Mouse (Mus musculus) heart, embryonic 13.5 days (tissue): ENCODE data around the gene Serpina1a. TPM values are rescaled to one million over a fixed set of nuclear protein-coding genes. Genes with fewer than 3 reads are reported as not detected.
"Not testable (repeated sequence)": the region's sequence is repeated elsewhere in the genome, so short reads cannot be mapped to it uniquely, and the experiment has no call there.

ENCODE experiments used
- ATAC-seq: fragments of 200-750 bp; cut with Nextera tagmentation; 2 replicates; pipeline ENCODE4 v1.8.0; 2017; ENCODE audit warnings: moderate TSS enrichment; ENCODE audit not compliant: insufficient number of reproducible peaks, low FRiP score, low TSS enrichment; ENCODE audit errors: extremely low read depth
- H3K27ac ChIP-seq: fragments of 300-500 bp; sonication (generic); replicated peaks from 2 replicates; pipeline ENCODE4 v1.5.1; 2015; ENCODE audit warnings: moderate library complexity, mild to moderate bottlenecking, inconsistent platforms
- H3K27me3 ChIP-seq: fragments of 300-500 bp; sonication (generic); replicated peaks from 2 replicates; pipeline ENCODE4 v1.6.1; 2015; ENCODE audit warnings: mild to moderate bottlenecking, inconsistent platforms
- H3K36me3 ChIP-seq: fragments of 300-500 bp; sonication (generic); 2 replicates; pipeline ENCODE4 v1.6.1; 2015; ENCODE audit warnings: mild to moderate bottlenecking, inconsistent platforms
- H3K4me1 ChIP-seq: fragments of 300-500 bp; sonication (generic); 2 replicates; pipeline ENCODE4 v1.6.1; 2015; ENCODE audit warnings: inconsistent platforms
- H3K4me2 ChIP-seq: fragments of 300-500 bp; sonication (generic); 2 replicates; pipeline ENCODE4 v1.6.1; 2015; ENCODE audit warnings: inconsistent platforms, mild to moderate bottlenecking, moderate library complexity
- H3K4me3 ChIP-seq: fragments of 300-500 bp; sonication (generic); 2 replicates; pipeline ENCODE4 v1.5.1; 2015; ENCODE audit warnings: moderate library complexity, mild to moderate bottlenecking, inconsistent platforms
- H3K9ac ChIP-seq: fragments of 300-500 bp; sonication (generic); 2 replicates; pipeline ENCODE4 v1.6.1; 2015; ENCODE audit warnings: inconsistent platforms, mild to moderate bottlenecking, moderate library complexity
- H3K9me3 ChIP-seq: fragments of 300-500 bp; sonication (generic); 2 replicates; pipeline ENCODE4 v1.6.1; 2016; ENCODE audit warnings: inconsistent platforms
- WGBS: fragments of 180-500 bp; shearing (Covaris S2); methylation state at CpG from one replicate; pipeline ENCODE4 v1.1.7; 2015; ENCODE audit warnings: mixed read lengths; 5-methylcytosine and 5-hydroxymethylcytosine counted together
- polyA plus RNA-seq: library from polyadenylated mRNA; unstranded; fragments of >200 nt; fragmentation: Nextera tagmentation; extraction: Ambion mirVana; gene quantifications from 2 replicates; pipeline ENCODE4 v1.2.1, GENCODE M21; 2015

Serpina1a gene
- 3.0 and 11.2 TPM in 2 replicates for polyA plus RNA-seq

DNA sequence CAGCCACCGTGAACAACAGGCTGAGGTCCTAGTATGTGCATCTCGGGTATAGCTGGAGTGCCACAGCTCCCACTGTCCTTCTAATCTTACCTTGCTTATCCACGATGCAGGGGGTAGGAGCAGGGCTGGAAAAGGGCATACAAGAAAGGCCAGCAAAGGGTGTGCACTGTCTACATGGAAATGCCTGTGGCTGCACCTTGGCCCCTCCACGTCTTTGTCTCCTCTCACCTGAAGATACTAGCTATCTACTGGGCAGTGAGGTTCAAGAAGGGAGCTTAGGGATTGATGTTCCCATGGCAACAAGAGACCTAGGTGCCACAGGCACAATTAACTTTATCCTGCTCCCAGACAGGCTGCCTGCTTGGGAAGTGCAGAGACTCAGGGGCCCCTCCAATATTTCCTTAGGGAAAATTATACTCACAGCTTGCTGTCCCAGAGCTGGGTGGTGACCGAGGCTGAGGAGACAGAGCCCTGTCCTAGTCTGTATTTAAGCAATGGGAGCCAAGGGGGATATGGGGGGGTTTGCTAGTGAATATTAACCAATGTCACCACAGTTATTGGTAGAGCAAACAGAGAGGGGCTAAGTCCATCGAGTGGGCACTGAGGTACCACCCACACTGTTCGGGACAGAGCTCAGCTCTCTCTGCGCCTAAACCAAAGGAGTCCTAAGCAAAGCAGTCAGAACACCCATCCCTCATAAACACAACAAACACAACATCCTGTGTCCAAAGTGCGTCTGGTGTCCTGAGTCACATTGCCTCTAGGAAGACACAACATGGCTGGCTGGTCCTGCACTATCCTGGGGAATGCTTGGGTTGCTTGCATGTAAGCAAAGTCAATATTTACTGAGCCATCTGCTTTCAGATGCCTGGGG, at the start of gene Serpina1a:
Gene Serpina1a (minus strand): TSS at position 462 of the 874 bp plus-strand sequence.
- not testable (repeated sequence) for ATAC-seq, H3K4me3 ChIP-seq, H3K4me2 ChIP-seq, H3K27me3 ChIP-seq, H3K9me3 ChIP-seq, H3K9ac ChIP-seq, H3K36me3 ChIP-seq, H3K4me1 ChIP-seq, H3K27ac ChIP-seq
- WGBS = 69% methylated on average over 9 of the region's 9 CpGs

DNA sequence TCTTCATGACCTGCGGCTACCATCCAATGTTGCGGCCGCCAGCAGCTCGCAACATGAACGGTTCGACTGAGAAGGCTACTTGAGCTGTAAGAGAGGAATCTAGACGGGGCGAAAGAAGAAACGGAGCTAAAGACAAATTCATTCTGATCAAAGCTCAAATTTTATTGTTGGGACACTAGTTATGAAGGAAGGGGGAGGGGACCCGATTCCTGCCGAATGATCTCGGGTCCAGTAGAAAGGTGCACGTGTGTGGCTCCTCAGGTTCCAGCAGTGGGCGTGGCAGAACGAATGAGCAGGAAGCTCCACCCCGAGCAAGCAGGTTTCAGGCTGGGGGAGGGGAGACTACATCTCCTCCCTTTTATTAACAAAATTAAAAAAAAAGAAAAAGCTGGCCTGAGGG, 45.8 kb upstream of the Serpina1a start:
- ATAC-seq, H3K4me3 ChIP-seq: not testable (repeated sequence)
- 87% methylated on average over 12 of the region's 16 CpGs for WGBS

DNA sequence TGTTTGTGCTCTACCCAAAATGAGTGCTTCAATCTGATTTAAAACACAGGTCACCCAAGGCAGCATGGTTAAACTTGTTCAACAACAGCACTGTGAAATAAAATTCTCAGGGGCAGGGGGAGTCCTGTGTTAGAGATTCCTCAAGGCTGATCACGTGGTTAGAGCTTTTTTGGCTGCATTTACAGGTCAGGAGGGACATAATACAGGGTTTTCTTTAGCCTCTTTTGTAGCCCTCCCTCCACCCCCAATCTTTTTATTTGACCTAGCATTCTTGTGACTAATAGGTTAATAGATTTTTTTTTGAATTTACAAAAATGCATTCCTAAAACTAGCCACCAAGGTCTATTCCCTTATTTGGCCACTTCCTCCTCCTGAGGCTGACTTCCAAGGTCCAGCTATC, 44.4 kb upstream of the Serpina1a start:
- not testable (repeated sequence) for H3K4me3 ChIP-seq, H3K27ac ChIP-seq, H3K36me3 ChIP-seq, H3K4me2 ChIP-seq, ATAC-seq, H3K9ac ChIP-seq, H3K4me1 ChIP-seq, H3K9me3 ChIP-seq, H3K27me3 ChIP-seq
- 19% methylated on average over 1 of the region's 1 CpGs for WGBS

More for the DNA sequence above, 45.8 kb upstream of the Serpina1a start:
- not testable (repeated sequence) for H3K9ac ChIP-seq, H3K27ac ChIP-seq, H3K9me3 ChIP-seq, H3K4me2 ChIP-seq, H3K36me3 ChIP-seq, H3K4me1 ChIP-seq, H3K27me3 ChIP-seq

DNA sequence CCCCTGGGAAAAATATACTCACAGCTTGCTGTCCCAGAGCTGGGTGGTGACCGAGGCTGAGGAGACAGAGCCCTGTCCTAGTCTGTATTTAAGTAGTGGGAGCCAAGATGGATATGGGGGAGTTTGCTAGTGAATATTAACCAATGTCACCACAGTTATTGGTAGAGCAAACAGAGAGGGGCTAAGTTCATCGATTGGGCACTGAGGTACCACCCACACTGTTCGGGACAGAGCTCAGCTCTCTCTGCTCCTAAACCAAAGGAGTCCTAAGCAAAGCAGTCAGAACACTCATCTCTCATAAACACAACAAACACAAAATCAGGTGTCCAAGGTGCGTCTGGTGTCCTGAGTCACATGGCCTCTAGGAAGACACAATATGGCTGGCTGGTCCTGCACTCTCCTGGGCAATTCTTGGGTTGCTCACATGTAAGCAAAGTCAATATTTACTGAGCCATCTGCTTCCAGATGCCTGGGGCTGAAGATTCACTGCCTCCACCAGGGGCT, 41.5 kb upstream of the Serpina1a start, which contains the start of gene Serpina1c:
Gene Serpina1c (minus strand): TSS at position 51 of the 504 bp plus-strand sequence.
- not testable (repeated sequence) for H3K27me3 ChIP-seq, H3K9me3 ChIP-seq, H3K4me1 ChIP-seq, ATAC-seq, H3K4me2 ChIP-seq, H3K9ac ChIP-seq, H3K27ac ChIP-seq, H3K36me3 ChIP-seq, H3K4me3 ChIP-seq
- 74% methylated on average over 4 of the region's 4 CpGs for WGBS

DNA sequence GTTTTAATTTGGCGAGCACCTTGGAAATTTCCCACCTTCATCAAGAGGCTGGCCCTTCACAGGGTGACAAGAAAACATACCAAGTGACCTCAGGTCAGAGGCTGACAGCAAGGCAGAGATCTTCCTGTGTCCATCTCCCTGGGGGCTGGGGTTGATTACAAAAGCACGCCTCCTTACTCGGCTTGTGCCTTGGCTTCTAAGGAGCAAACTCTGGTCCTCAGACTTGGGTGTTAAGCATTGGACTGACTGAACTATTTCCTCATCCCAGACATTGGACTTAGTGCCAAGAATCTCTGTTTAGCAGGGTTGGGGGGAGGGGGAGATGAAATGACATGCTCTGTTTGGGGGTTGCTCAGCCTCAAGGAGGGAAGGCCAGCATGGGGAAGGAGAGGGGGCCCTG, 38.6 kb upstream of the Serpina1a start:
- not testable (repeated sequence) for H3K4me2 ChIP-seq, H3K9ac ChIP-seq, H3K36me3 ChIP-seq, ATAC-seq, H3K4me1 ChIP-seq, H3K4me3 ChIP-seq, H3K27me3 ChIP-seq, H3K27ac ChIP-seq, H3K9me3 ChIP-seq
- WGBS = 81% methylated on average over 3 of the region's 3 CpGs

DNA sequence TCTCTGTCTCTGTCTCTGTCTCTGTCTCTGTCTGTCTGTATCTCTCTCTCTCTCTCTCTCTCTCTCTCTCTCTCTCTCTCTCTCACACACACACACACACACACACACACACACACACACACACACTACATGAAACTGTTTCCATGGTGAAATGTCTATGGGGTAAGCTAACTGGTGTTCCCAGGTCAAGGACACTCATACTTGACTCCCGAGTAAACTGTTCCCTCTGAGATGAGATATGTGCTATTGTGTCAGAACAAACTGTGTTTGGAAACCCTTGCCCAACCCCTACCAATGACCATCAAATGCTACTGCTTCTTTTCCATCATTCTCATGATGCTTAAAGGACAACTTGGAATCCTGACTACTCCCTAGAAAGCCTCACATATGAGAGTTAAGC, 3.5 kb upstream of the Serpina1a start:
- not testable (repeated sequence) for H3K4me1 ChIP-seq, H3K4me2 ChIP-seq, ATAC-seq, H3K4me3 ChIP-seq, H3K9ac ChIP-seq, H3K36me3 ChIP-seq, H3K27ac ChIP-seq, H3K27me3 ChIP-seq
- H3K9me3 ChIP-seq = peaks cover 12% of the 10 kb centered on the region
- 68% methylated on average over 1 of the region's 1 CpGs for WGBS

DNA sequence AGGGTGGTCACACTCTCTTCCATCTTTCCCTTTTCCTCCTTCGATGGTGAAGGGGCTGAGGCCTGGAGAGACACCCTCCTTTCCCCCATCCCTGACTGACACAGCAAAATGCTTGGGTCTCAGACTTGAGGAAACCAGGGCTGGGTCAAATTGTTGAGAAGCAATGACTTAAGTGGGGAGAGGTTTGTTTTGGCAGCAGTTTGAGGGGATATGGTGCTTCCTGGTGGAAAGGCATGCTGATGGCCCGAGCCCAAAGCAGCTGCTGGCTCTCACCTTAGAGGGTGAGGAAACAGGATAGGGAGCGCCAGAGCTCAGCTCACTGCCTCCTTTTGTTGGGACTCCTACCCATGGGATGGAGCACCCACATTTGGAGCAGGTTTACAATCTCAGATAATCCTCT, 2.4 kb downstream of the Serpina1a start:
- Histone ChIP-seq H3K9me3 (peaks cover 8% of the 10 kb centered on the region; the same call in 1 of the 2 replicates), H3K4me3 (no peak overlapping the region), H3K9ac (no peak overlapping the region), H3K4me2 (no peak overlapping the region), H3K27ac (no peak overlapping the region), H3K27me3 (no peaks in the 10 kb centered on the region), H3K36me3 (no peaks in the 10 kb centered on the region), H3K4me1 (no peaks in the 10 kb centered on the region)
- no peak for ATAC-seq
- WGBS = 59% methylated on average over 3 of the region's 3 CpGs

DNA sequence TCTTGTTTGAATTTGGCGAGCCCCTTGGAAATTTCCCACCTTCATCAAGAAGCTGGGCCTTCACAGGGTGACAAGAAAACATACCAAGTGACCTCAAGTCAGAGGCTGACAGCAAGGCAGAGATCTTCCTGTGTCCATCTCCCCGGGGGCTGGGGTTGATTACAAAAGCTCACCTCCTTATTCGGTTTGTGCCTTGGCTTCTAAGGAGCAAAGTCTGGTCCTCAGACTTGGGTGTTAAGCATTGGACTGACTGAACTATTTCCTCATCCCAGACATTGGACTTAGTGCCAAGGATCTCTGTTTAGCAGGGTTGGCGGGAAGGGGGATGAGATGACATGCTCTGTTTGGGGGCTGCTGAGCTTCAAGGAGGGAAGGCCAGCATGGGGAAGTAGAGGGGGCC, 2.8 kb downstream of the Serpina1a start:
- H3K4me1 ChIP-seq, H3K9ac ChIP-seq, H3K27me3 ChIP-seq, H3K9me3 ChIP-seq, H3K4me3 ChIP-seq, H3K27ac ChIP-seq, H3K36me3 ChIP-seq, H3K4me2 ChIP-seq, ATAC-seq: not testable (repeated sequence)
- WGBS = 67% methylated on average over 3 of the region's 4 CpGs

DNA sequence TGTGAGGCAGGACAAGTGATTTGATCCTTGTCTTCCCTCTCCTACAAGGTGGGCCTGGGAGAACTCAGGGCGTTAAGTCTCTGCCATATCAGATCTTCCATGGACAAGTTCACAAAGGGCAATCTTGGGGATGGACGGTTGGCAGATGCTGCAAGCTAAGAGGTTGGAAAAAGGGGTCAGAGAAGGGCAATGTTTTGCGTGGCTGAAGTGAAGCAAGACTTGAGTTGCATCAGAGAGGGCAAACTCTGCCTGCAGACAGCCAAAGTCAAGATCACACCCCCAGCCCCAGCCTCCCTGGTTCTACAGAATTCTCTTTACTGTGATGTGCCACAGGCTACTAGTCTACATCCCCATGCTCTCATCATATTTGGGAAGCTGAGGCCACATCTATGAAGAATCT, 3.8 kb downstream of the Serpina1a start:
- H3K4me1 ChIP-seq, ATAC-seq, H3K4me2 ChIP-seq, H3K4me3 ChIP-seq, H3K9me3 ChIP-seq, H3K27ac ChIP-seq, H3K9ac ChIP-seq, H3K36me3 ChIP-seq, H3K27me3 ChIP-seq: not testable (repeated sequence)
- WGBS = 46% methylated on average over 3 of the region's 3 CpGs

DNA sequence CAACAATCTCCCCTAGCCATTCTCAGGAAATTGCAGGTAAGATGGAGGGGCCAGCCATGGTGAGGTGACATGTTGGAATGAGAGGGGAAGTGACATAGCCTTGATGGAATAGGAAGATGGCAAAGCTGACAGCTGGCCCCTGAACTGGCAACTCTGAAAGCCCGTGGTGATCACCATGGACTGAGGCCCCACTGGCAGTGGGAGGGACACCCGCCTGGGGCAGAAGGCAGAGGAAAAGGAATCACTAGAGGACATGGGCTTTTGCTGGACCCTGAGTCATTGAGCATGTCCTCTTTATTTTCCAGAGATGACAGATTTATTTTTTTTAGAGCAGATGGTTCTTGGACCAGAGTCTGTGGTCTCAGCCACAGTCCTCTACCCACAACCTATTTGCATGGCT, 10.3 kb downstream of the Serpina1a start:
- H3K27me3 ChIP-seq, H3K9ac ChIP-seq, H3K4me3 ChIP-seq, ATAC-seq, H3K27ac ChIP-seq, H3K36me3 ChIP-seq, H3K9me3 ChIP-seq, H3K4me1 ChIP-seq, H3K4me2 ChIP-seq: not testable (repeated sequence)
- 66% methylated on average over 2 of the region's 2 CpGs for WGBS

DNA sequence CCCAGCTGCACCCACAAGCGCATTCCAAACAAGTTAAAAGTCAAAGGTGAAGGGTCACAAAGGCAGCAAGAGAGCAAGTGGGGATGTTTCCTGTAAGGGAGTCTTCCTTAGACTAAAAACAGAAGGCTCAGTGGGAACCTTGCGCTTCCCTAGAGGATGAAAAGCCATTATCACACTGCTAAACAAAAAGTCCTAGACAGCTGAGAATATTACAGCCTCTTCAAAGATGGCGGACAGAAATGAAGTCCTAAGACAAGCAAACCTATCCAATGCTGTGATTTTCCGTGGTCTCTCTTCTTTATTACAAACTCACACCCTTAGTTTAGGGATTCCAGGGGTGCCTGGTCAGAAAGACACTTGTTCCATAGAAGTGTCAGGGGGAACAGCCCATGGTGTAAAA, 33.1 kb downstream of the Serpina1a start, which contains the start of gene Serpina1b:
Gene Serpina1b (minus strand): TSS at position 101 of the 400 bp plus-strand sequence.
- not testable (repeated sequence) for H3K27me3 ChIP-seq, H3K4me2 ChIP-seq, ATAC-seq, H3K36me3 ChIP-seq, H3K9ac ChIP-seq, H3K4me1 ChIP-seq, H3K27ac ChIP-seq, H3K4me3 ChIP-seq
- WGBS = 66% methylated on average over 4 of the region's 4 CpGs
- H3K9me3 ChIP-seq = peaks cover 12% of the 10 kb centered on the region
